Mouse (Mus musculus): ENCODE measurements at regions not wholly inside any gene's neighbourhood (a gene's known extent, or its start where the extent isn't known, plus 50 kb on each side); places are given as distances from the start of the nearest gene placed in this dataset.

- TF ChIP-seq CTCF (IDR thresholded peaks at IDR 0.05 in 2 of 3, conservative IDR thresholded peaks at IDR 0.05 in 1 of 3; ENCODE audit: control insufficient read depth in 1 of 3, insufficient read depth in 1 of 3, low read depth in 2 of 3, low read length in 3 of 3, poor library complexity in 1 of 3, severe bottlenecking in 1 of 3) (no peak), EP300 (IDR thresholded peaks at IDR 0.05; ENCODE audit: low read depth in 1 of 2, low read length in 2 of 2) (no peak), JUND (IDR thresholded peaks at IDR 0.05; ENCODE audit: low read depth, low read length) (no peak), HCFC1 (IDR thresholded peaks at IDR 0.05; ENCODE audit: low read depth, low read length) (no peak), POLR2AphosphoS5 (IDR thresholded peaks at IDR 0.05; ENCODE audit: borderline replicate concordance, low read depth, low read length) (no peak), MAX (IDR thresholded peaks at IDR 0.05; ENCODE audit: low read length) (no peak), USF2 (IDR thresholded peaks at IDR 0.05; ENCODE audit: borderline replicate concordance in 1 of 2, insufficient read depth in 1 of 2, low read depth in 1 of 2, low read length in 2 of 2) (no peak), POLR2A (IDR thresholded peaks at IDR 0.05; ENCODE audit: control insufficient read depth in 1 of 2, insufficient read depth in 1 of 2, low read depth in 1 of 2, low read length in 2 of 2, poor library complexity in 1 of 2) (no peak), BHLHE40 (IDR thresholded peaks at IDR 0.05; ENCODE audit: borderline replicate concordance, low read depth, low read length) (no peak)
These were observed 177.5 kb downstream of the Cartpt start for GRCm38 (mm10) chr13:99723237-99723981.
